Mouse (Mus musculus) CH12F3 (cell line): ENCODE data around the gene Ntrk3.

ENCODE experiments used
- in situ Hi-C: fragments of 300-500 bp; cut with MboI; formaldehyde crosslinking; loops from 2 replicates; pipeline ENCODE4 v1.14.3; 2020; ENCODE audit warnings: low sequenced_read_pairs

Ntrk3 gene

GRCm38 (mm10) chr7:78528008-78528407, 209.8 kb downstream of the Ntrk3 start:
- in situ Hi-C loops, result no loop called here

DNA sequence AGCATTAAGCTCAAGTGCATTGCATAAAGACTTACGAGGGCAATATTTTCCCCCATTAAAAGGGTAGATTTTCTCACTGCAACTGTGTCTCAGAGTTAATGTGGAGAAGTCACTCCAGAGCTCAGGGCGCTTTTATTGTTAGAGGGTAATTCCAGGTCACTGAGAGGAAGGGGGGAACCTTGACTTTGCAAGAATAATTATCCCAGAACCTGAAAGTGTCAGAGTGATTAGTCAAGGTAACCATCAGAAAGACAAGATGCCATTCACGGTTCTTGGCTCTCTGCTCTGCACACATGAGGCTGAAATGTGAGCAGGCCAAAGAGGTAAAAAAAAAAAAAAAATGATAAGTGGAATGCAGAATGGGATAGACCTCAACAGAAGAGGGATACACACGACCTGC, 210.2 kb downstream of the Ntrk3 start:
- in situ Hi-C loops, result no loop called here

- in situ Hi-C loops, result no loop called here
These were observed 217.4 kb downstream of the Ntrk3 start for GRCm38 (mm10) chr7:78520243-78520927.

DNA sequence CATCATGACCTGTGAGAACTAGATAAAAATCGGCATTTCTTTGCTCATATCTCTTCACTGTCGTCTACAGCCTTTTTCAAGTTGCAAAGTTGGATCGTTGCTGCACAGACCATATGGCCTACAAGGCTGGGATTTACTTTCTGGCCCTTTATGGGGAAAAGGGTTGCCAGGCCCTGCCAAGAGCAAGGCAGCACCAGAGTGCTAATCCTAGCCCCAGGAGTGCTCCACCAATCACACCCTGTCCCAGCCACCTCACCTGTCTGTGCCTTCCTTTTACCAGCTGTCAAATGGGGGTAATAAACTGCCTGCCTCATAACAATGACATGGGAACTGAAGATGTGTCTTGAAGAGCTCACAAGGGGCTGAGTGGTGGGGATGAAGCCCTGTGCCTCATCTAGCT, 218.1 kb downstream of the Ntrk3 start:
- in situ Hi-C loops, result no loop called here

DNA sequence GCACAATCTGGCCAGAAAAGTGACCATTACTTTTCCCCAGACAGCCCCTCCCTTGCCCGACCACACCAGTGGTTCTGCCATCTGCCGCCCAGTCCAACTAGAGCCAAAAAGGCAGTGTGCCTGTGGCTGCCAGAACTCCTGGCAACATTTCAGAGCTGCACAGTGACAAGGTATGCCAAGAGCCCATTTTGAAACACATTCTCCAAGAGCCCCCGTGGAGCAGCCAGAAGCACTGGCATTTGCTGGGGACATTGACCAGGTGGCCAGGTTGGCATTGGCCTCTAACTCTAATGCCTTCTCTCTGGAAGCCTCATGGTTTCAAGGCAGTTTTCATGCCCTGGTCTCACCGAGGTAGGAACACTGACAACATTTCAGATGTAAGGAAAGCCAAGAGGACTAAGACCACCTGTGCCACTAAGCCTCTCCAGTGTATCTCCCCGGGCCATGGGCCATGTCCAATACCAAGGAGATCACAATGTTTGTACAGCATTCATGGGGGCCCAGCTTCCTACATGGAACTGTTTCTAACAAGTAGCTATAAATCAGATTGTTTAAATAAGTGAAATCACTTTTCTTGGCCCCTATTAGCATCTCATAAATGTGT, 218.9 kb downstream of the Ntrk3 start:
- in situ Hi-C loops, result no loop called here

DNA sequence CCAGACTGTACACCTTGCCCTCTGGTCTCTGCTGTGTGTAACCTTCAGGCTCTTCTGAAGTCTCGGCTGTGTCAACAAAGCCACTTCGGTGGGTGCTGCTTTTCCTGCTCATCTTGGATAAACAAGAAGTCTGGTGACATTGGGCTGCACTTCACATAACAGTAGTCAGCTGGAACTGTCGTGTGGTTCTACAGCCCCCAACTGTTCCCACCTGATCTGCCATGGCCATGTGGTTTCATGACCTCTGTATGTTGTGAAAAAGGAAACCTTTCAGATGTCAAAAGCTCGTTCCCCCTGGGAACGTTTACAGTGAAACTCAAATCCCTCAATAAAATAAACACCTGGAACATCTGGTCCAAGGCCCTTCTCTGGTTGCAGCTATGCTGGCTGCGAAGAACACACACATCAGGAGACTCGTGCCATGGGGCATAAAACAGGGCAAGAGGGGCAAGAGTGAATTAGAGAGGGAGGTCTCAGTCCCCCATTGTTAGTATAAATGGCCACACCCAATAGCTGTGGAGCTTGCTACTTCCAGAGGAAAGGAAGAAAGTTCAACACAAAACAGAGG, 222.7 kb downstream of the Ntrk3 start:
- in situ Hi-C loops, result no loop called here

- in situ Hi-C loops, result no loop called here
These were observed 230.7 kb downstream of the Ntrk3 start for GRCm38 (mm10) chr7:78507032-78507611.

GRCm38 (mm10) chr7:78500863-78501262, 236.9 kb downstream of the Ntrk3 start:
- in situ Hi-C loops, result no loop called here

- in situ Hi-C loops, result no loop called here
These were observed 237.8 kb downstream of the Ntrk3 start for GRCm38 (mm10) chr7:78499970-78500369.

GRCm38 (mm10) chr7:78498356-78498755, 239.5 kb downstream of the Ntrk3 start:
- in situ Hi-C loops, result no loop called here

DNA sequence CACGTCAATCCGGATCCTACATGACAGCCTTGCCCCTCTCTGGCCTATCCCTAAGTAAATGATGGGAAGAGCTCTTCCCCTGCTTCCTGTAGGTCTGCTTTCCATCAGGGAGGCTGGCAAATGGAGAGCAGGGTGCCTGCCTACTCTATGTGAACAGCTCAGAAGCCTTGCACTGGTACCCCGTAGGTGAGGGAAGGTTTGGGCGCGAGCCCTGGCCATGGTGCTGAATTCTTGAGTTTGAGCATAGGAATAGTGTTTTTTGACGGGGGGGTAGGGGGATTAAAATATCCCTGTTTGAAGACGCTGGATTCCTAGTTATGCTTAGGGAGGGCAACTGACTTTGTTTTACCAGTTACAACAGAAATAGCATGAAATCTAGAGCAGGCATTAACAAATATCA, 240.0 kb downstream of the Ntrk3 start:
- in situ Hi-C loops, result no loop called here

DNA sequence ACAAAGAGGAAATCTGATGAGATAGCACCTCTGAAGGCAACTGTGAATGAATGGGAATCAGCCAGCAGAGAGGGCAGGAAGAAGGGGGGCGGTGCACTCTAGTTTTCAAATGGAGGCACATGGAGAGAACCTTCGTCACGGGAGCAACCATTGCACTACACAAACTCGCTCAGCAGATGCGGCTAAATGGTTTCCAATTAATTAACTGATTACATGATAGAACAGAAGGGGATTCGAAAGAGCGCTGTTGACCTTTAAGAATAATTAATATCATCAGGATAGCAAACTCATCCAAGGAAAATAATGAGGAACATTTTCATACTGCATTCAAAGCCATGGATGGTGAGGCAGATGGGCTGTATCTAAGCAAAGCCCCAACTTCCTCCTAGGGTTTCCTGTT, 244.2 kb downstream of the Ntrk3 start:
- in situ Hi-C loops, result no loop called here

DNA sequence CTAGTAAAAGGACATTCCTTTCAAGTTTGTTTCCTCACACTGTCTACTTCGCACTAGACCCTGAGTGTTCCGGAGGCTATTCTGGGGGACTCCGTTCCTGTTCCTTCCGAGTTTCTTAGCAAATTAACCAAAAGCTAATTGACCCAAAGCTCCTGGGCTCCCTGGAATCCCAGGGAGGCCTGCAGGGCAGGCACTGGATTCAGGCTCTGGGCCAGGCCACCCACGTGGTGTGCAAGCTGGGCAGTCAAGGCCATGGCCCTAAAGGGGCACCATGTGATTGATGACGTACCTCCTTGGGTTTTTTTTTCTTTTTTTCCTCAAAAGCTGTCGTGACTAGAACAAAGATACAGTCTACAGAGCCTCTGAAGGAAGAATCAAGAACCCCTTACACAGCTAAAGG, 246.6 kb downstream of the Ntrk3 start:
- in situ Hi-C loops, result no loop called here

DNA sequence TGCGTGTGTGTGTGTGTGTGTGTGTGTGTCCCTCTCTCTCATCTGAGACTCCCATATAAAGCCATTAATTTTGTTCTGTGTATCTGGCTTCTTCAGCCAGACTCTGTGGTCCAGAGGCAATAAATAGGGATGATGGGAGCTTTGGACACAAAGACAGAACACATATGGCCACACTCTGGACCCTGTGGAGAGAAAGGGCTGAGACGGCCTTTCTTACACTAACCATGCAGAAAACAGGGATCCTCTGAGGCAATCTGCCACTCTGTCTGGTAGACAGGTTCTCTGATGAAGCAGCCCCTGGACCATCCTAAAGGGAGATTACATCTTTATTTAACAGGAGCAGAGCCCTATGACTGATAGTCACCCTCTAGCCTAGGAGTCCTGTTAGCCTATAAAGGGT, 253.5 kb downstream of the Ntrk3 start:
- in situ Hi-C loops, result no loop called here

- in situ Hi-C loops, result no loop called here
These were observed 254.1 kb downstream of the Ntrk3 start for GRCm38 (mm10) chr7:78483729-78484128.

DNA sequence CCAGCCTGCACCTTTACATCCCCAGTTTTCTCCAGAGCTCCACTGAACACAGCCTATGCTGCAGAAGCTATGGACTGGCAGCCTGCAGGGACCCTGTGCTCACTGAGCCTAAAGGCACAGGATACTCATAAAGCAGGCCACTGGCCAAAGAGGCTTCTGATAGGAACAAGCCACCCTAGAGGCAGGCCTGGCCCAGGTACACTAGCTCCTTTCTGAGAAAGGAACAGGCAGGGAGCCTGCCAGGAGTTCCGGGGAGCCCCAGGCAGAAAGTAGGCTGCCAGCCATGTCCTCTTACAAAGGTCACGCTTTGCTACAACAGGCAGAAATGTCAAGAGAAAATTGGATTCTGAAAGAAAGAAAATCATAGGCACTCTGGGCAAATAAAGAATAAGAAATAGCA, 254.8 kb downstream of the Ntrk3 start:
- in situ Hi-C loops, result no loop called here

DNA sequence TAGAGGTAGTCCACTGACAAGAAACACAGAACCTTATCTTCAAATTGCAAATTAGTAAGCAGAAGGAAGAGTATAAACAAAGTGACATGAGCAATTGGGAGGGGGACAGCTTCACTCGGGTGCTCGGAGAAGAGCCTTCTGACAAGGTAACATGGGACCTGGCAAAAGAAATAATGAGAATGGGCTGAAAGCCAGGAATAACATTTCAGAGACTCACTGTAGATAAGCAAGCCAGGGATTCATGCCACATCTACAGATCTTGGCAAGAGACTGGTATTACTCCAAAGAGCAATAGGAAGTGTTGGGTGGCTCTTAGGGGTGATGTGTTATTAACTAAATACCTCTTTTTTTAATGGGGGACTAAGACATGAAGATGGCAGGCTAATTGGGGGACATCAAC, 258.9 kb downstream of the Ntrk3 start:
- in situ Hi-C loops, result no loop called here

DNA sequence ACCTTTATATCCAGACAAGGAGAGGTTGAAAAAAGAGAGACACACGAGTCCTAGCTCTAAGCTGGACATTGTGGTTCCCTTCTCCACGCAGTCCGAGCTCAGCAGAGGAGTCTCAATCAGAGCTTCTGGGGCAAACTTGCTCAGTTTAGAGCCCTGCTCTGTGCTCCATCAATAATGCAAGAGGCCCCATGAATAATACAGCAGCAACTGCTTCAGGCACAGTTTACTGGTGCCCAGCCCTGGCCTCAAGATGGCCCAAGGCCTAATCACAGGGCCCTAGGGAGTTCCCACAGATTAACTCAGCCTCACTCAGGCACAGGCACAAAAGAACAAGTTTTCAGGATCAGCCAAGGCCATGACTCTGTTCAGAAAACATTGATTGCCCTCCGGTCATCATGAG, 266.1 kb downstream of the Ntrk3 start:
- in situ Hi-C loops, result no loop called here

GRCm38 (mm10) chr7:78471270-78471669, 266.5 kb downstream of the Ntrk3 start:
- in situ Hi-C loops, result no loop called here

- in situ Hi-C loops, result no loop called here
These were observed 275.2 kb downstream of the Ntrk3 start for GRCm38 (mm10) chr7:78462605-78463004.

DNA sequence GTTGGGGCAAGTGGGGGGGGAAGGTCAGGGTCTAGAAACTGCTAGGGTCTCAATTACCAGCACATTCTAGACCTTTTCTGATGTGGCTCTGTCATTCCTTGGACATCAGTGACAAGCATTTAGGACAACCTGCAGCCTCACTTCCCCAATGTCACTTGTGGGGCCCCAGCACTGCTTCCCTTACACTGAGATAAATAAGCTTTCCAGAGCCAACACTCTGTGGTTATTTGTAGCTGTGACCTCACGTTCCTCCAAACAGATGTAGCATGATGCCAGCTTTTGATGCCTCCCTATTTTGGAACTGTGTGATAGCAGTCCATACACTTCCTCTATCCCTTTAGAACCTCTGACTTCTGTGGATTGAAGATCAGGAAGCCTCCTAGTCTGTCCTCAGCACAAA, 278.8 kb downstream of the Ntrk3 start:
- in situ Hi-C loops, result no loop called here

- in situ Hi-C loops, result no loop called here
These were observed 286.1 kb downstream of the Ntrk3 start for GRCm38 (mm10) chr7:78451666-78452065.
